Mouse (Mus musculus): Measurements from ENCODE around the gene Tnfsf14. TPM values are rescaled to one million over a fixed set of nuclear protein-coding genes. Genes with fewer than 3 reads are reported as not detected.

The Tnfsf14 gene
- polyA plus RNA-seq, 1 experiment from 2014 or later = not detected

DNA sequence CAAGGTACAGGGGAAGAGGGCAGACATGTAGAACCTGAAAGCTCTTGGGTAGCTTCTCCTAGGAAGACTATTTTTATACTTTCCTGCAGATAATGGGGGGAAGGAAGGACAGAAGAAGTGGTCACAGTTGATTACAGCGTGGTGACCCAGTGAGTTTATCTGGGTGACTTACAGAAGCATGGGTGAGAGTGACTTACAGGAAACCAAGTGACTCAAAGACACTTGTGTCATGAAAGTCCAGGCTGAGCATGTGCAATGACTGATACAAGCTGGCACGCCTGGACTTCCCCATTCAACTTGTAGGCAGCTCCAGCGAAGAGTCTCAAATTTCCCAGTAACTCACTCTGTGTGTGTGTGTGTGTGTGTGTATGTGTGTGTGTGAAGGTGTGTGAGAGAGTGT is 4.3 kb upstream of the Tnfsf14 start:
- no peaks in the 10 kb centered on the region for H3K9me3 ChIP-seq (replicated peaks)
- H3K4me1 ChIP-seq (replicated peaks) = no peaks in the 10 kb centered on the region
- ATAC-seq (replicated peaks; ENCODE audit: insufficient number of reproducible peaks, insufficient read depth, low FRiP score, low read depth) = no peak
- WGBS = 56% methylated on average over 3 of the region's 3 CpGs
- H3K36me3 ChIP-seq = no peaks in the 10 kb centered on the region
- H3K4me2 ChIP-seq = no peak overlapping the region
- no peak overlapping the region for H3K4me3 ChIP-seq
- H3K27ac ChIP-seq = no peak overlapping the region
- H3K27me3 ChIP-seq = no peaks in the 10 kb centered on the region
- H3K9ac ChIP-seq = no peak overlapping the region

DNA sequence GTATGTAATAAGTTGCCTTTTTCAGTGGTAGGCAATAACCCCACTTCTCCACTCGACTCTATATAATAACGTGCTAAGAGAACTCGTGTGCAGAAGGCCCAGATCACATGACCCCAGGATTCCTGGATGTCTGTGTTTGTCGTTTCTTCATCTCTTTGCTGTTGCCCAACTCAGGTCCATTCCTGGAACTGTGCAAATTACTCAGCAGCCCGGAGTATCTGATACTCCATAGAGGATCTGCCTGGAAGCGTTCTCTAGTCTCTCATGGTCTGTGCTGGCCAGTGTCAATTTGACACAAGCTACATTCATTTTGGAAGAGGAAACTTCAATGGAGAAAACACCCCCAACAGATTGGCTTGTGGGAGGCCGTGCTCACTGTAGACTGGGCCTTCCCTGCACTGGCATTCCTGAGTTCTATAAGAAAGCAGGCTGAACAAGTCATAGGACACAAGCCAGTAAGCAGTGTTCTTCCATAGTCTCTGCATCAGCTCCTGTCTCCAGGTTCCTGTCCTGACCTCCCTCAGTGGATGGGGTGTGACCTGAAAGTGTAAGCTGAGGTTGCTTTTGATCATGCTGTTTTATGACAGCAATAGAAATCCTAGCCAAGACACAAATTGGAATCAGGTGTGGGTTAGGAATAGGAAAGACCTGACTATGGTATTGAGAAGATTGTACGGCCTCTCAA is 1.5 kb upstream of the Tnfsf14 start:
- no peaks in the 10 kb centered on the region for H3K36me3 ChIP-seq
- ATAC-seq (replicated peaks; ENCODE audit: insufficient number of reproducible peaks, insufficient read depth, low FRiP score, low read depth) = no peak
- no peaks in the 10 kb centered on the region for H3K4me1 ChIP-seq (replicated peaks)
- H3K4me2 ChIP-seq = no peak overlapping the region
- H3K9me3 ChIP-seq (replicated peaks) = no peaks in the 10 kb centered on the region
- H3K4me3 ChIP-seq = no peak overlapping the region
- H3K27me3 ChIP-seq = no peaks in the 10 kb centered on the region
- H3K9ac ChIP-seq = no peak overlapping the region
- no peak overlapping the region for H3K27ac ChIP-seq
- 68% methylated on average over 8 of the region's 8 CpGs for WGBS

DNA sequence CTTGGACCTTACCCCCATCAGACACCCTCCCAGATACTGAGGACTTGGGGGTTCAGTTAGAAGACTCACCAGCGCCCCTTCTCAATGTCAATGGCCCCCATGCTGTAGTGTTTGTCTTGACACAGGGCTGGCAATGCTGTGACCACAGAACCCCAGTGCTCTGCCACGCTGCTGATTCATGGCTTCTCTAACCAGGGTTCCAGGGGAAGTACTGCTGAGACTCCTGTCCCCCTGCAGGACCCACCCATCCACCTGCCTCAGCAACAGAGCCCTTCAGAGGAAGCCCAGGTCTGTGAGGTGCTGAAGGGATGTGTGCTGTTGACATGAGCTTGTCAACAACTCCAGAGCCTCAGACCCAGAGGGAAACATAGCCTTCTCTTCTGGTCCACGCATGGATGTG is 794 bp upstream of the Tnfsf14 start:
- Histone ChIP-seq H3K4me1 (replicated peaks) (no peaks in the 10 kb centered on the region), H3K9ac (no peak overlapping the region), H3K36me3 (no peaks in the 10 kb centered on the region), H3K9me3 (replicated peaks) (no peaks in the 10 kb centered on the region), H3K27me3 (no peaks in the 10 kb centered on the region), H3K4me3 (no peak overlapping the region), H3K4me2 (no peak overlapping the region), H3K27ac (no peak overlapping the region)
- no peak for ATAC-seq (replicated peaks; ENCODE audit: insufficient number of reproducible peaks, insufficient read depth, low FRiP score, low read depth)
- WGBS = 68% methylated on average over 3 of the region's 3 CpGs

DNA sequence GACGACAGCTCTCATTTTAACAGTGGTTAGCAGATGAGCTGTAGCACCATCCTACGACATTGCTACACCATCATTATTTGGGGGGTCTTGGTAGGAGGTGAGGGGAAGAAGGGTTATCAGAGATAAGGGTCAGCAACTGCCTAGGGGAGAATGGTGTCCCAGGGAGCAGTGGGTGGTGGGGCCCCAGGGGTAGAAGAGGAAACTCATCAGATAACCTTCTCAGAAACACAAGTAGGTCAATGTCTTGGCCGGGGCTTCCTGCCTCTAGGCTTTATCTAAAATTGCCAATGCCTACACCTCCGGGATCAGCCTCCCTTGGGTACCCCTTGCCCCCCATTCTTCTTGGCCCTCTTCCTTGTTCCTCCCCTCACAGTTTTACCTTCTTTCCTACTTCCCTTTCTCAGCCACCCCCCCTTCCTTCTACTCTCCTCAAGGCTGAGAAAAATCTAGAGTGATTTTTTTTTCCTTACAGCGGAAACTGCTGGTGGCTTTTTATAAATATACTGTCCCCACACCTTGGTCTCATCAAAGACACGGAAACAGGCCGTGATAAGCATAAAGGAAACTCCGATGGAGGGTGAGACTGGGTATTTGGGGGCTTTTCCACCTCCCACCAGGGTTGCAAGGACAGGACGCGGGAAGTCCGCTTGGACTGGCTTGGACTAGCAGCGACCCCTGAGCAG is 5.3 kb downstream of the Tnfsf14 start:
- no peak overlapping the region for H3K4me3 ChIP-seq
- WGBS = 60% methylated on average over 12 of the region's 12 CpGs
- no peak overlapping the region for H3K27ac ChIP-seq
- no peaks in the 10 kb centered on the region for H3K4me1 ChIP-seq (replicated peaks)
- no peaks in the 10 kb centered on the region for H3K9me3 ChIP-seq (replicated peaks)
- H3K4me2 ChIP-seq = no peak overlapping the region
- ATAC-seq (replicated peaks; ENCODE audit: insufficient number of reproducible peaks, insufficient read depth, low FRiP score, low read depth) = no peak
- no peaks in the 10 kb centered on the region for H3K27me3 ChIP-seq
- no peak overlapping the region for H3K9ac ChIP-seq
- H3K36me3 ChIP-seq = no peaks in the 10 kb centered on the region

DNA sequence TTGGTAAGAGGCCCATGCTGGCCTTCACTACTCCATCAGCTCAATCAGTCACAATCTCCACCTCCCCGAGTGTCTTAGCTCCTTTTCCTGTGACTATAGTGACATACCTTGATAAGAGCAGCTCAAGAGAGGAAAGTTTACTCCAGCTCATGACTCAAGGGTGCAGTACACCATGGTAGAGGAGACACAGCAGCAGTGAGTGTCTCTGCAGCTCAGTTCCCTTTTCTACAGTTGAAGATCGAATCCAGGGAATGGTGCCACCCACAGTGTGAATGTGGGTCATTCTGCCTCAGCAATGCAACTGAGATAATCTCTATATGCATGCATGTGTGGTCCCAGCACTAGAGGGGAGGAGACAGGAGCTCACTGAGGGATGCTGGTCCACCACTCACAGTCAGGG is 8.3 kb downstream of the Tnfsf14 start:
- no peak overlapping the region for H3K27ac ChIP-seq
- H3K27me3 ChIP-seq = no peaks in the 10 kb centered on the region
- no peak overlapping the region for H3K9ac ChIP-seq
- WGBS = 53% methylated on average over 2 of the region's 2 CpGs
- no peak overlapping the region for H3K4me2 ChIP-seq
- no peak for ATAC-seq (replicated peaks; ENCODE audit: insufficient number of reproducible peaks, insufficient read depth, low FRiP score, low read depth)
- no peaks in the 10 kb centered on the region for H3K9me3 ChIP-seq (replicated peaks)
- no peaks in the 10 kb centered on the region for H3K36me3 ChIP-seq
- no peak overlapping the region for H3K4me3 ChIP-seq
- H3K4me1 ChIP-seq (replicated peaks) = no peaks in the 10 kb centered on the region

DNA sequence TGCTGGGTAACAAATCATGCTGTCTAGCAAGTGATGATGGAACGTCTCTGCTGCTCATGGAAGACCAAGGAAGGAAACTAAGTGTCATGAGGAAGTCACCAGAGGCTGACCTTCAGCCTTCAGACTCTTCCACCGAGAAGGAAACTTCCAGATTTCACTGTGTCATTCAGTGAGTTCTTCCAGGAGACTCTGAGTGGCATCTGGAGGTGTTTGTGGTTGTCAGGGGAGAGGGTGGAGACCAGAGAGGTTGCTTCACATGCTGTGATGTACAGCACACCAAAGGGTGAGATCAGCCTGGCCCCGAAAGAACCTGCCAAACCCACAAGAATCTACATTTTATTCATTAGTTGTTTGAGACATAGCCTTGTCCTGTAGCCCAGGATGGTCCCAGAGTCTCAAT is 11.1 kb downstream of the Tnfsf14 start:
- no peak overlapping the region for H3K4me3 ChIP-seq
- WGBS = 52% methylated on average over 3 of the region's 3 CpGs
- H3K27me3 ChIP-seq = no peaks in the 10 kb centered on the region
- H3K9ac ChIP-seq = no peak overlapping the region
- ATAC-seq (replicated peaks; ENCODE audit: insufficient number of reproducible peaks, insufficient read depth, low FRiP score, low read depth) = no peak
- H3K4me1 ChIP-seq (replicated peaks) = no peaks in the 10 kb centered on the region
- no peaks in the 10 kb centered on the region for H3K9me3 ChIP-seq (replicated peaks)
- H3K36me3 ChIP-seq = no peaks in the 10 kb centered on the region
- H3K27ac ChIP-seq = no peak overlapping the region
- no peak overlapping the region for H3K4me2 ChIP-seq

DNA sequence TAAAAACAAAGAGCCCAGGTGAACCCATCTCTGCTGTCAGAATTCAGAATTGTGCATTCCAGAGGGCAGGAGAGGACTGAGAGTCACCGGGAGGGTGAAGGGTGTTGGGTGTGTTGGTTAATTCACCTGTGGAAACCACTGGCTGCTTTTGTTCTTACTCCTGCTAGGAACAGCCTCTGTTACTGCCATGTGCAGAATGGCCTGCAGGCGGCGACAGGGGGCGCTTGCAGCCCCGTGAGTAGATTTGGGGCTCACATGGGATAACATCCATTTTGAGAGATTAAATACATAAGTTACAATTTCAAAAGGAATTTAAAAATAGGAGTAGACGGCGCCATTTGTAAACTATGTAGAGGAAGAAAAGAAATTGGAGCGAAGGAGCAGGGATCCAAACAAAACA is 13.6 kb downstream of the Tnfsf14 start:
- Histone ChIP-seq H3K27me3 (no peaks in the 10 kb centered on the region), H3K36me3 (no peaks in the 10 kb centered on the region), H3K27ac (no peak overlapping the region), H3K4me1 (replicated peaks) (no peaks in the 10 kb centered on the region), H3K4me3 (no peak overlapping the region), H3K9me3 (replicated peaks) (no peaks in the 10 kb centered on the region), H3K4me2 (no peak overlapping the region), H3K9ac (no peak overlapping the region)
- 34% methylated on average over 8 of the region's 8 CpGs for WGBS
- ATAC-seq (replicated peaks; ENCODE audit: insufficient number of reproducible peaks, insufficient read depth, low FRiP score, low read depth) = no peak

DNA sequence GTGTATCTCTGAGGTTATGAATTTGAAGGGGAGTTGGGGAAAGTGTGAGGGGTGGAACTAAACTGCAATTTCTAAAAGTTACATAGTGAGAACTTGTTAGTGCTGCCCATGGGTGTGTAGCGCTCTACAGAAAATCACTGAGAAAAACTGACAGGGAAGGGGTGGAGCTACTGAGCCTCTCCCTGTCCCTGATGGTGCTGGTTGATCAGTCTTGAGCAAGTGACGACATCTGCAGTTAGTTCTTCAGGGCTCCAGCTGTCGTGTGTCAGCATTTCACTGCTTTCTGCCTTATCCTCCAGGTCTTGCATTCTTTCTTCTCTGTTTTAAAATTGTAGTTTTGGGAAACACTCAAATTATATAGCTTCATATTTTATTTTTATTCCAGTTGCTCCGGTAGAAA is 20.6 kb downstream of the Tnfsf14 start:
- ATAC-seq (replicated peaks; ENCODE audit: insufficient number of reproducible peaks, insufficient read depth, low FRiP score, low read depth) = no peak
- 44% methylated on average over 4 of the region's 4 CpGs for WGBS

DNA sequence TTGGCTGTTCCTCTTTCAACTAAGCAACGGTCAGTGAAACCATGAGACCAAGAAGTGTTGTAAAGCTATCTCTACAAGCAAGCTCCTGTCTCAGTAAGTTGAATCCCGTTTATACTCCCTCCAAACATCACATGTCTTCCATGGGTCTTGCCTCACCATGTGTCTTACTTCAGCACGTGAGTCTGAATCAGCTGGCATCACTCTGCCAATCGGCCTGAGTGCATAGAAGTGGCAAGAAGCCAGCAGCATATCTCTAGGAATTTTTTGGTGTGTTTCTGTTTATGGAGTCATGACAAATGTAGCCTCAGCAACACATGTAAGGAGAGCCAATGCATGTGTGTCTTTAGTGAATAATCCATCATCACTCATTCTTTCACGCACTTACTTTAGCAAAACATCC is 21.6 kb downstream of the Tnfsf14 start:
- H3K4me3 ChIP-seq = no peak overlapping the region
- no peak for ATAC-seq (replicated peaks; ENCODE audit: insufficient number of reproducible peaks, insufficient read depth, low FRiP score, low read depth)
- no peak overlapping the region for H3K27ac ChIP-seq
- no peaks in the 10 kb centered on the region for H3K4me1 ChIP-seq (replicated peaks)
- H3K9ac ChIP-seq = no peak overlapping the region
- no peaks in the 10 kb centered on the region for H3K27me3 ChIP-seq
- H3K36me3 ChIP-seq = no peaks in the 10 kb centered on the region
- 47% methylated on average over 5 of the region's 5 CpGs for WGBS
- H3K9me3 ChIP-seq (replicated peaks) = no peaks in the 10 kb centered on the region
- no peak overlapping the region for H3K4me2 ChIP-seq

More for the DNA sequence above, 20.6 kb downstream of the Tnfsf14 start:
- no peak overlapping the region for H3K9ac ChIP-seq
- H3K36me3 ChIP-seq = no peaks in the 10 kb centered on the region
- H3K27ac ChIP-seq = no peak overlapping the region
- H3K4me3 ChIP-seq = no peak overlapping the region
- no peak overlapping the region for H3K4me2 ChIP-seq
- no peaks in the 10 kb centered on the region for H3K4me1 ChIP-seq (replicated peaks)
- no peaks in the 10 kb centered on the region for H3K27me3 ChIP-seq
- no peaks in the 10 kb centered on the region for H3K9me3 ChIP-seq (replicated peaks)

DNA sequence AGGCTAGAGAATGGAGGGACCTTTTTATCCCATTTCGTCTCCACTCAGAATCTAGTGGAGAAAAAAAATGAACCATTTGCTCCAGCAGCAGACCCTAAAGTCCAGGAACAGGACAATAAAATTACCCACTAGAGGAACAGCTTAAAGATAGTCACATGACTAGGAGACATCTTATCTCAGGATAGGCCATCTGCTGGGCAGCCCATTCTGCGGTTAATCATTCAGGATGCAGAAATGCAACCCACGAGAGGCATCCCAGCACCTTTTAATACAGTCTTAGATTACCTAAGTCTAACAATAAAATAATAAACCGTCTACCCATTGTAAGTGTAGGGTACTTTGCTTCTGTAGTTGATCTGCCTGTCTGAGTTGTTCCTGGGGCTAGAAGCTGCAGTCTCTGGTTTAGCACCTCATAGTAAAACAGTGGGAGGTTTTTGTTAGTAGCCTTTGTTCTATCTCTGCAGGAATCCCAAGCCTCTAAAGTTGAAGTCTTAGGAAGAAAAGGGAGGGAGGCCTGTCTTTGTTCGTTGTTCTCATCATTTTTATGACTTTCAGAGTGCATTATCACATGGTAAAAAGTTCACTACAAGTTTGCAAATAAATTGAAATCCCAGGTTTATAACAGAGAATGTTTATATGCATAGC is 23.2 kb downstream of the Tnfsf14 start:
- WGBS = 49% methylated on average over 5 of the region's 5 CpGs
- no peaks in the 10 kb centered on the region for H3K36me3 ChIP-seq
- ATAC-seq (replicated peaks; ENCODE audit: insufficient number of reproducible peaks, insufficient read depth, low FRiP score, low read depth) = no peak

DNA sequence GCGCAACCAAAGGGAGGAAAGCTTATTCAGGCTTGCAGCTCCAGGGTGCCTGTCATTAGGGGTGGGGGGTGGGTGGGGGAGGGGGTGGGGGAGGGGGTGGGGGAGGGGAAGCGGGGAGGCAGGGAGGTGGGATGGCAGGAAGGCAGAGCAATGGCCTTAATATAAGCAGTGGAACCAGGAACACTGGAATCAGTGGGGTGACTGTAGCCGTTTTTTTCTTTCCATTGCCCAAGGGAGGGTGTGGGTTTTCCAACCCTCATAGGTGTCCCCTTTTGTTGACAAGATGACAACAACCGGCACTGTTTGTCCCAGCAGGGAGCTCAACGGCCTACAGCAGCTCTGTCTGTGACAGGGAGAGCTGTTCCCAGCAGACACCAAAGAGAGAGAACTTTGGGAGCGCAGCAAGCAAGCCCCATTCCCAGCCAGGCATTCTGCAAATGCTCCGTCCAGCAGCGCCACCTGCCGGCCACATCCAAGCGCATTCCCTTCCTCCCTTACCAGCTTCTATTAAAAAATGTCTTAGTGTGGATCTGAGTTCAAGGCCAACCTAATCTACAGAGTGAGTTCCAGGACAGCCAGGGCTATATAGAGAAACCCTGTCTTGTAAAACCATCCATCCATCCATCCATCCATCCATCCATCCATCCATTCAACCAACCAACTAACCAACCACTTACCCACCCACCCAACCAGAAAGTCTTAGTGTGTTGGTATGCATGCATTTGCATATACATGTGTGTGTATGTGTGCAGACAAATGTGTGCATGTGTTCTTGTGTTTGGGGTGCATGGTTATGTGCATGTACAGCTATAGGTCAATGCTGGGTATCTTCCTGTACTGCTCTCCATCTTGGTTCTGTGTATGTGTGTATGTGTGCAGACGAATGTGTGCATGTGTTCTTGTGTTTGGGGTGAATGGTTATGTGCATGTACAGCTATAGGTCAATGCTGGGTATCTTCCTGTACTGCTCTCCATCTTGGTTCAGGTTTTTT is 26.9 kb downstream of the Tnfsf14 start:
- H3K4me3 ChIP-seq = no peak overlapping the region
- 0 out of 2 replicates have a peak overlapping the region, but pooled peaks have one; percentile 34 for H3K4me2 ChIP-seq
- WGBS = 15% methylated on average over 11 of the region's 11 CpGs
- H3K9me3 ChIP-seq (replicated peaks) = no peaks in the 10 kb centered on the region
- ATAC-seq (replicated peaks; ENCODE audit: insufficient number of reproducible peaks, insufficient read depth, low FRiP score, low read depth) = peak; percentile 54
- 0 out of 2 replicates have a peak, but pooled peaks cover 2% of the 10 kb centered on the region for H3K4me1 ChIP-seq (replicated peaks)
- no peak overlapping the region for H3K9ac ChIP-seq
- H3K27me3 ChIP-seq = no peaks in the 10 kb centered on the region
- no peak overlapping the region for H3K27ac ChIP-seq
- no peaks in the 10 kb centered on the region for H3K36me3 ChIP-seq

More for the DNA sequence above, 23.2 kb downstream of the Tnfsf14 start:
- Histone ChIP-seq H3K27ac (no peak overlapping the region), H3K27me3 (no peaks in the 10 kb centered on the region), H3K4me1 (replicated peaks) (0 out of 2 replicates have a peak, but pooled peaks cover 2% of the 10 kb centered on the region), H3K9ac (no peak overlapping the region), H3K4me2 (no peak overlapping the region), H3K4me3 (no peak overlapping the region), H3K9me3 (replicated peaks) (no peaks in the 10 kb centered on the region)

Measured in heart, embryonic 15.5 days (tissue).